Mouse (Mus musculus): ENCODE measurements around the gene Ecpas. TPM values are rescaled to one million over a fixed set of nuclear protein-coding genes. Genes with fewer than 3 reads are reported as not detected.

The Ecpas gene
- polyA plus RNA-seq, 1 experiment, result 25.8 TPM

- TF ChIP-seq CTCF (IDR thresholded peaks at IDR 0.05; ENCODE audit: extremely low read depth, insufficient read length, insufficient replicate concordance, low read depth, low read length), result no peak
- TF ChIP-seq POLR2A (IDR thresholded peaks at IDR 0.05; ENCODE audit: low read depth, low read length), result no peak
- Histone ChIP-seq H3K27me3 (ENCODE audit: control insufficient read depth, insufficient read depth, low read length) (no peaks in the 10 kb centered on the region), H3K4me3 (ENCODE audit: low read depth, low read length) (peak overlapping the region; percentile 70), H3K27ac (ENCODE audit: insufficient read depth, low read depth, low read length) (peak overlapping the region; percentile 79), H3K4me1 (ENCODE audit: control insufficient read depth, insufficient read depth, insufficient read length, low read length) (peaks cover 13% of the 10 kb centered on the region), H3K36me3 (ENCODE audit: control insufficient read depth, insufficient read depth, low read length) (no peaks in the 10 kb centered on the region)
- WGBS, result under 1% methylated on average over 56 of the region's 56 CpGs
Observed at GRCm38 (mm10) chr4:58911069-58911830, 1.3 kb downstream of the Ecpas start.

- H3K27me3 ChIP-seq (ENCODE audit: control insufficient read depth, insufficient read depth, low read length), result no peaks in the 10 kb centered on the region
- H3K27ac ChIP-seq (ENCODE audit: insufficient read depth, low read depth, low read length), result 0 out of 2 replicates have a peak overlapping the region, but pooled peaks have one; percentile 79
- TF ChIP-seq CTCF (IDR thresholded peaks at IDR 0.05; ENCODE audit: extremely low read depth, insufficient read length, insufficient replicate concordance, low read depth, low read length), result no peak
- no peak for TF ChIP-seq POLR2A (IDR thresholded peaks at IDR 0.05; ENCODE audit: low read depth, low read length)
- H3K36me3 ChIP-seq (ENCODE audit: control insufficient read depth, insufficient read depth, low read length), result no peaks in the 10 kb centered on the region
- 29% methylated on average over 16 of the region's 16 CpGs for WGBS
- H3K4me1 ChIP-seq (ENCODE audit: control insufficient read depth, insufficient read depth, insufficient read length, low read length), result peaks cover 13% of the 10 kb centered on the region
- H3K4me3 ChIP-seq (ENCODE audit: low read depth, low read length), result peak overlapping the region; percentile 70
Observed at GRCm38 (mm10) chr4:58910175-58911068, 2.1 kb downstream of the Ecpas start.

- 27% methylated on average over 1 of the region's 1 CpGs for WGBS
- no peaks in the 10 kb centered on the region for H3K36me3 ChIP-seq (ENCODE audit: control insufficient read depth, insufficient read depth, low read length)
- no peak for TF ChIP-seq POLR2A (IDR thresholded peaks at IDR 0.05; ENCODE audit: low read depth, low read length)
- TF ChIP-seq CTCF (IDR thresholded peaks at IDR 0.05; ENCODE audit: extremely low read depth, insufficient read length, insufficient replicate concordance, low read depth, low read length), result no peak
- peaks cover 15% of the 10 kb centered on the region for H3K4me1 ChIP-seq (ENCODE audit: control insufficient read depth, insufficient read depth, insufficient read length, low read length)
- no peak overlapping the region for H3K4me3 ChIP-seq (ENCODE audit: low read depth, low read length)
- no peaks in the 10 kb centered on the region for H3K27me3 ChIP-seq (ENCODE audit: control insufficient read depth, insufficient read depth, low read length)
- H3K27ac ChIP-seq (ENCODE audit: insufficient read depth, low read depth, low read length), result no peak overlapping the region
Observed at GRCm38 (mm10) chr4:58907453-58907852, 5.1 kb downstream of the Ecpas start.

GRCm38 (mm10) chr4:58898318-58898717 lies 14.2 kb downstream of the Ecpas start:
- H3K36me3 ChIP-seq (ENCODE audit: control insufficient read depth, insufficient read depth, low read length), result no peaks in the 10 kb centered on the region
- no peak overlapping the region for H3K4me3 ChIP-seq (ENCODE audit: low read depth, low read length)
- TF ChIP-seq POLR2A (IDR thresholded peaks at IDR 0.05; ENCODE audit: low read depth, low read length) (no peak), CTCF (IDR thresholded peaks at IDR 0.05; ENCODE audit: extremely low read depth, insufficient read length, insufficient replicate concordance, low read depth, low read length) (no peak)
- no peaks in the 10 kb centered on the region for H3K27me3 ChIP-seq (ENCODE audit: control insufficient read depth, insufficient read depth, low read length)
- H3K27ac ChIP-seq (ENCODE audit: insufficient read depth, low read depth, low read length), result no peak overlapping the region
- peaks cover 6% of the 10 kb centered on the region; the same call in 1 of the 2 replicates for H3K4me1 ChIP-seq (ENCODE audit: control insufficient read depth, insufficient read depth, insufficient read length, low read length)

- no peaks in the 10 kb centered on the region for H3K36me3 ChIP-seq (ENCODE audit: control insufficient read depth, insufficient read depth, low read length)
- H3K27ac ChIP-seq (ENCODE audit: insufficient read depth, low read depth, low read length), result no peak overlapping the region
- 46% methylated on average over 4 of the region's 4 CpGs for WGBS
- H3K27me3 ChIP-seq (ENCODE audit: control insufficient read depth, insufficient read depth, low read length), result no peaks in the 10 kb centered on the region
- peaks cover 2% of the 10 kb centered on the region; the same call in 1 of the 2 replicates for H3K4me1 ChIP-seq (ENCODE audit: control insufficient read depth, insufficient read depth, insufficient read length, low read length)
- H3K4me3 ChIP-seq (ENCODE audit: low read depth, low read length), result no peak overlapping the region
- no peak for TF ChIP-seq POLR2A (IDR thresholded peaks at IDR 0.05; ENCODE audit: low read depth, low read length)
- TF ChIP-seq CTCF (IDR thresholded peaks at IDR 0.05; ENCODE audit: extremely low read depth, insufficient read length, insufficient replicate concordance, low read depth, low read length), result no peak
Observed at GRCm38 (mm10) chr4:58897436-58897835, 15.1 kb downstream of the Ecpas start.

- TF ChIP-seq POLR2A (IDR thresholded peaks at IDR 0.05; ENCODE audit: low read depth, low read length), result no peak
- TF ChIP-seq CTCF (IDR thresholded peaks at IDR 0.05; ENCODE audit: extremely low read depth, insufficient read length, insufficient replicate concordance, low read depth, low read length), result no peak
- no peak overlapping the region for H3K27ac ChIP-seq (ENCODE audit: insufficient read depth, low read depth, low read length)
- no peak overlapping the region for H3K4me3 ChIP-seq (ENCODE audit: low read depth, low read length)
- no peaks in the 10 kb centered on the region for H3K36me3 ChIP-seq (ENCODE audit: control insufficient read depth, insufficient read depth, low read length)
- 86% methylated on average over 7 of the region's 7 CpGs for WGBS
- peaks cover 2% of the 10 kb centered on the region; the same call in 1 of the 2 replicates for H3K4me1 ChIP-seq (ENCODE audit: control insufficient read depth, insufficient read depth, insufficient read length, low read length)
- H3K27me3 ChIP-seq (ENCODE audit: control insufficient read depth, insufficient read depth, low read length), result no peaks in the 10 kb centered on the region
Observed at GRCm38 (mm10) chr4:58894399-58894798, 18.1 kb downstream of the Ecpas start.

Measured in small intestine, adult 2 months (tissue).